10 mouse cellular contexts compared by ENCODE assay signal in the genomic region with DNA sequence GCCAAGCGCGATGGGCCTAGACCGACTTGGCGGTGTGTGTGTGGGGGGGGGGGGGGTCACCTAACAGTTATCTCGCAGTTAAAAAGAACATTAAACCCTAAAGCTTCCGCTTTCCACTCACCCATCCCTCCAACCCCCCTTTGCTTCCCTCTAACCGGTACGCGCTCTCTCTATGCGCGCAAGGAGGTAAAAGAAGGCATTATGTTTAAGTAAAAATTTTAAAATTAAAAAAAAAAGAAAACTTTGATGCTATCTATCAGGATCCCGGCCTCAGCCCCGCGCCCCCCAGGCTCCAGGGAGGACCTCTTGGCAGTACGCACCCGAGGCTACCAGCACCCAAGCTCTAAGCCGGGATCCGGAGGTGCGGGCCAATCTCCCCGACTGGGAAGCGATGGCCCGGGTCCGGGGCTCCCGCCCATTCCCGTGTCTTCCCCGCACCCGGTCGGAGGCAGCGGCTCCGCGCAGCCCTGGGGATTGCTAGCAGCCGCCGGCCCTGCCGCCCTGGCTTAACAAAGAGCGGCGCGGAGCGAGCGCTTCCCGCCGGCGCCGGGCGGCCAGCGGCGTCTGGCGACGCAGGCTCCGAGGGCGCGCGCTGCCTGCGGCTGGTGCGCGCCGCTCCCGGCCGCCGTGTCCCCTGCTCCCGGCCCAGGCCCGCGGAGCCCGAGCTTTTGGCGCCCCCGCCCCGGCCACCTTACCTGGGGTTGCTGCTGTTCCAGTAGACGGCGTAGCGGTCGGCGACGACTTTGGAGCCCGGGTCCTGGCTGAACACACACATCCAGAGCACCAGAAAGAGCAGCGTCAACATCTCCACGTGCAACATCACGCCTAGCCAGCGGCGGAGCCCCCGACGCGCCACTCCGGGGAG. TPM values are rescaled to one million over a fixed set of nuclear protein-coding genes. Genes with fewer than 3 reads are reported as not detected.
DNase-seq lines count a peak whose midpoint lies in the region; ATAC-seq and TF ChIP-seq lines count a peak whose summit lies in the region.
"Had no signal": no experiment of that assay in that cellular context is flagged by ENCODE, and none has a peak within 500 bp of the region (broad histone marks: within the 10 kb centered on the region; RNA-seq: fewer than 3 reads in every experiment).

No protein-coding gene starts in this region.

- no peak for TF ChIP-seq POLR2A in cerebellum, adult 2 months (IDR thresholded peaks at IDR 0.05; ENCODE audit: borderline replicate concordance, insufficient read depth, low read length)

- H3K4me1 ChIP-seq in cerebellum, adult 2 months (ENCODE audit: control insufficient read depth, insufficient read depth, low read length) = no peaks in the 10 kb centered on the region
- H3K4me1 ChIP-seq in hindbrain, embryonic 16.5 days (ENCODE audit: control insufficient read depth, insufficient read depth, low read depth, low read length) = peaks cover 5% of the 10 kb centered on the region
- H3K4me1 ChIP-seq in midbrain, embryonic 15.5 days = peaks cover 17% of the 10 kb centered on the region
- H3K4me1 ChIP-seq in stomach, embryonic 14.5 days (ENCODE audit: control insufficient read depth, insufficient read depth, low read length) = 0 out of 2 replicates have a peak, but pooled peaks cover 6% of the 10 kb centered on the region

- no peak for TF ChIP-seq CTCF in gastrocnemius, adult 2 months (IDR thresholded peaks at IDR 0.05)
- no peak for TF ChIP-seq CTCF in cerebellum, adult 2 months (IDR thresholded peaks at IDR 0.05; ENCODE audit: borderline replicate concordance, insufficient read depth, low read depth, low read length)

- H3K4me3 ChIP-seq in gastrocnemius, adult 2 months = peak overlapping the region; percentile 87
- peak overlapping the region; percentile 63 for H3K4me3 ChIP-seq in cerebellum, adult 2 months (replicated peaks; ENCODE audit: insufficient read depth, low read depth, low read length)
- H3K4me3 ChIP-seq in hindbrain, embryonic 16.5 days (ENCODE audit: low read length) = peak overlapping the region; percentile 85
- peak overlapping the region; percentile 96 for H3K4me3 ChIP-seq in midbrain, embryonic 15.5 days
- peak overlapping the region; percentile 70 for H3K4me3 ChIP-seq in stomach, embryonic 14.5 days (ENCODE audit: low read depth, low read length)

- peak; percentile 26 for ATAC-seq in hindbrain, embryonic 16.5 days
- ATAC-seq in midbrain, embryonic 15.5 days (replicated peaks) = peak; percentile 29
- no peak for ATAC-seq in stomach, embryonic 14.5 days (ENCODE audit: insufficient number of reproducible peaks, insufficient read depth, low FRiP score, low read depth)

- no peaks in the 10 kb centered on the region for H3K9me3 ChIP-seq in hindbrain, embryonic 16.5 days (ENCODE audit: control insufficient read depth, low read length)
- H3K9me3 ChIP-seq in midbrain, embryonic 15.5 days = no peaks in the 10 kb centered on the region
- H3K9me3 ChIP-seq in stomach, embryonic 14.5 days (ENCODE audit: control insufficient read depth, low read depth, low read length) = no peaks in the 10 kb centered on the region

- peak overlapping the region; percentile 90 for H3K9ac ChIP-seq in hindbrain, embryonic 16.5 days (ENCODE audit: low read depth, low read length)
- peak overlapping the region; percentile 83 for H3K9ac ChIP-seq in midbrain, embryonic 15.5 days
- peak overlapping the region; percentile 87 for H3K9ac ChIP-seq in stomach, embryonic 14.5 days (replicated peaks; ENCODE audit: low read depth, low read length)

- H3K4me2 ChIP-seq in hindbrain, embryonic 16.5 days (ENCODE audit: low read length) = peak overlapping the region; percentile 100
- peak overlapping the region; percentile 85 for H3K4me2 ChIP-seq in midbrain, embryonic 15.5 days
- peak overlapping the region; percentile 97 for H3K4me2 ChIP-seq in stomach, embryonic 14.5 days (replicated peaks; ENCODE audit: low read depth, low read length)

- H3K36me3 ChIP-seq in hindbrain, embryonic 16.5 days (ENCODE audit: control insufficient read depth, insufficient read depth, low read length) = no peaks in the 10 kb centered on the region
- no peaks in the 10 kb centered on the region for H3K36me3 ChIP-seq in midbrain, embryonic 15.5 days (replicated peaks)
- H3K36me3 ChIP-seq in stomach, embryonic 14.5 days (ENCODE audit: control insufficient read depth, insufficient read depth, low read length) = no peaks in the 10 kb centered on the region

- H3K27ac ChIP-seq in gastrocnemius, adult 2 months = no peak overlapping the region
- no peak overlapping the region for H3K27ac ChIP-seq in cerebellum, adult 2 months (ENCODE audit: insufficient read depth, low read length)
- H3K27ac ChIP-seq in hindbrain, embryonic 16.5 days (ENCODE audit: low read depth, low read length) = peak overlapping the region; percentile 80
- H3K27ac ChIP-seq in midbrain, embryonic 15.5 days = peak overlapping the region; percentile 93
- peak overlapping the region; percentile 95 for H3K27ac ChIP-seq in stomach, embryonic 14.5 days (ENCODE audit: low read length)
- H3K27ac ChIP-seq: macrophage had no signal

- WGBS in cerebellum, adult 2 months = 1% methylated on average over 82 of the region's 82 CpGs
- under 1% methylated on average over 67 of the region's 82 CpGs for WGBS in hindbrain, embryonic 16.5 days
- WGBS in midbrain, embryonic 15.5 days = under 1% methylated on average over 82 of the region's 82 CpGs
- under 1% methylated on average over 70 of the region's 82 CpGs for WGBS in stomach, embryonic 14.5 days

- DNase-seq in gastrocnemius, adult 2 months = peak; percentile 29
- DNase-seq in gastrocnemius, adult 18-20 months (ENCODE audit: low spot score) = no peak
- peak; percentile 26 to 53 for DNase-seq in cerebellum, adult 2 months
- DNase-seq in forelimb bud, embryonic 11.5 days (ENCODE audit: low read depth, low spot score) = peak; percentile 57
- DNase-seq in left cerebral cortex, postnatal 25 days (ENCODE audit: low spot score in 2 of 2) = peak; percentile 57 to 64

- intact Hi-C loops in gastrocnemius, adult 2 months (cut with DNase I) = loop anchor here (5.0 kb wide), 1 partner anchor 587 kb away; no protein-coding TSS in a partner anchor
- intact Hi-C loops in left cerebral cortex, postnatal 25 days (cut with DNase I) = loop anchor here (5.0 to 10.0 kb wide), 5 partner anchors 132 to 406 kb away; no protein-coding TSS in a partner anchor

- no peaks in the 10 kb centered on the region for H3K27me3 ChIP-seq in cerebellum, adult 2 months (ENCODE audit: control insufficient read depth, insufficient read depth, low read length)
- no peaks in the 10 kb centered on the region for H3K27me3 ChIP-seq in hindbrain, embryonic 16.5 days (replicated peaks; ENCODE audit: control insufficient read depth, insufficient read depth, low read length)
- no peaks in the 10 kb centered on the region for H3K27me3 ChIP-seq in midbrain, embryonic 15.5 days (replicated peaks)
- no peaks in the 10 kb centered on the region for H3K27me3 ChIP-seq in stomach, embryonic 14.5 days (ENCODE audit: control insufficient read depth, insufficient read depth, low read length)
- H3K27me3 ChIP-seq: CH12.LX had no signal

RNA-seq across cellular contexts. Expression of a gene that starts 0.6 kb away (rescaled TPM):
- under 1 TPM; 0.13 to 0.86 TPM for total RNA-seq in gastrocnemius, adult 2 months (2021)
- total RNA-seq in gastrocnemius, adult 18-20 months (2021) = under 1 TPM; 0.62 to 0.73 TPM
- polyA plus RNA-seq in cerebellum, adult 2 months (2012; rRNA removed) = 4.1 and 5.2 TPM in 2 replicates
- 32.3 and 37.5 TPM in 2 replicates for polyA plus RNA-seq in hindbrain, embryonic 16.5 days (2015; fragmentation: Nextera tagmentation; extraction: Ambion mirVana)
- total RNA-seq in left cerebral cortex, postnatal 25 days (2021) = 10 to 100 TPM; 32.8 to 41.5 TPM
- polyA plus RNA-seq in midbrain, embryonic 15.5 days (2015; fragmentation: Nextera tagmentation; extraction: Ambion mirVana) = 59.8 and 74.6 TPM in 2 replicates
- polyA plus RNA-seq in stomach, embryonic 14.5 days (2014; fragmentation: Nextera tagmentation; extraction: Ambion mirVana) = 56.9 and 58.6 TPM in 2 replicates
- polyA plus RNA-seq: macrophage had no signal

Comparison
In these comparisons a context has a peak if more than half of its experiments do, and no peak if none do; other contexts are left out.
1. H3K27ac ChIP-seq: peak in hindbrain, embryonic 16.5 days (single experiment), midbrain, embryonic 15.5 days (single experiment) and stomach, embryonic 14.5 days (single experiment); none in gastrocnemius, adult 2 months (single experiment) and cerebellum, adult 2 months (single experiment).
2. Peak in every context shown above with its lines, with median percentiles within 50 percentile points of each other: H3K4me3 ChIP-seq, H3K4me2 ChIP-seq and H3K9ac ChIP-seq.